Mouse (Mus musculus): ENCODE data around the gene Plpp7. TPM values are rescaled to one million over a fixed set of nuclear protein-coding genes. Genes with fewer than 3 reads are reported as not detected.

The Plpp7 gene
- polyA plus RNA-seq, 1 experiment, result 2.2 TPM

GRCm38 (mm10) chr2:32150135-32150534 lies 54.8 kb downstream of the Plpp7 start:
- H3K36me3 ChIP-seq (ENCODE audit: control insufficient read depth, insufficient read depth, low read length), result no peaks in the 10 kb centered on the region
- 80% methylated on average over 1 of the region's 1 CpGs for WGBS
- peaks cover 6% of the 10 kb centered on the region for H3K4me1 ChIP-seq (ENCODE audit: control insufficient read depth, insufficient read depth, insufficient read length, low read length)
- H3K27ac ChIP-seq (ENCODE audit: insufficient read depth, low read depth, low read length), result no peak overlapping the region
- H3K4me3 ChIP-seq (ENCODE audit: low read depth, low read length), result no peak overlapping the region
- no peak for TF ChIP-seq CTCF (IDR thresholded peaks at IDR 0.05; ENCODE audit: extremely low read depth, insufficient read length, insufficient replicate concordance, low read depth, low read length)
- TF ChIP-seq POLR2A (IDR thresholded peaks at IDR 0.05; ENCODE audit: low read depth, low read length), result no peak
- no peaks in the 10 kb centered on the region for H3K27me3 ChIP-seq (ENCODE audit: control insufficient read depth, insufficient read depth, low read length)

GRCm38 (mm10) chr2:32150562-32150923 lies 55.2 kb downstream of the Plpp7 start:
- TF ChIP-seq POLR2A (IDR thresholded peaks at IDR 0.05; ENCODE audit: low read depth, low read length) (no peak), CTCF (IDR thresholded peaks at IDR 0.05; ENCODE audit: extremely low read depth, insufficient read length, insufficient replicate concordance, low read depth, low read length) (no peak)

GRCm38 (mm10) chr2:32150924-32151659 lies 55.8 kb downstream of the Plpp7 start, which contains the start of gene Prrc2b:
TSS of gene Prrc2b (plus strand) at chr2:32151082.
- TF ChIP-seq CTCF (IDR thresholded peaks at IDR 0.05; ENCODE audit: extremely low read depth, insufficient read length, insufficient replicate concordance, low read depth, low read length), result 0 out of 2 replicates have a peak, but pooled peaks have one; percentile 12
- peak; percentile 44; the same call in 1 of the 2 replicates for TF ChIP-seq POLR2A (IDR thresholded peaks at IDR 0.05; ENCODE audit: low read depth, low read length)
- under 1% methylated on average over 82 of the region's 117 CpGs for WGBS
- H3K36me3 ChIP-seq (ENCODE audit: control insufficient read depth, insufficient read depth, low read length), result no peaks in the 10 kb centered on the region

More at GRCm38 (mm10) chr2:32150562-32150923, 55.2 kb downstream of the Plpp7 start:
- WGBS, result 11% methylated on average over 7 of the region's 7 CpGs
- peak overlapping the region; percentile 64 for H3K4me3 ChIP-seq (ENCODE audit: low read depth, low read length)
- H3K27ac ChIP-seq (ENCODE audit: insufficient read depth, low read depth, low read length), result no peak overlapping the region
- H3K36me3 ChIP-seq (ENCODE audit: control insufficient read depth, insufficient read depth, low read length), result no peaks in the 10 kb centered on the region
- peaks cover 7% of the 10 kb centered on the region for H3K4me1 ChIP-seq (ENCODE audit: control insufficient read depth, insufficient read depth, insufficient read length, low read length)
- H3K27me3 ChIP-seq (ENCODE audit: control insufficient read depth, insufficient read depth, low read length), result no peaks in the 10 kb centered on the region

GRCm38 (mm10) chr2:32151660-32152366 lies 56.5 kb downstream of the Plpp7 start:
- H3K27me3 ChIP-seq (ENCODE audit: control insufficient read depth, insufficient read depth, low read length), result no peaks in the 10 kb centered on the region
- under 1% methylated on average over 22 of the region's 22 CpGs for WGBS
- H3K4me1 ChIP-seq (ENCODE audit: control insufficient read depth, insufficient read depth, insufficient read length, low read length), result peaks cover 19% of the 10 kb centered on the region

More at GRCm38 (mm10) chr2:32150924-32151659, 55.8 kb downstream of the Plpp7 start, which contains the start of gene Prrc2b:
- H3K4me3 ChIP-seq (ENCODE audit: low read depth, low read length), result peak within 1 kb of the TSS; percentile 99
- peaks cover 12% of the 10 kb centered on the region for H3K4me1 ChIP-seq (ENCODE audit: control insufficient read depth, insufficient read depth, insufficient read length, low read length)
- H3K27ac ChIP-seq (ENCODE audit: insufficient read depth, low read depth, low read length), result peak within 1 kb of the TSS; percentile 29
- H3K27me3 ChIP-seq (ENCODE audit: control insufficient read depth, insufficient read depth, low read length), result no peaks in the 10 kb centered on the region

GRCm38 (mm10) chr2:32152367-32153034 lies 57.2 kb downstream of the Plpp7 start:
- peaks cover 22% of the 10 kb centered on the region for H3K4me1 ChIP-seq (ENCODE audit: control insufficient read depth, insufficient read depth, insufficient read length, low read length)
- WGBS, result 10% methylated on average over 12 of the region's 12 CpGs

More at GRCm38 (mm10) chr2:32151660-32152366, 56.5 kb downstream of the Plpp7 start:
- H3K4me3 ChIP-seq (ENCODE audit: low read depth, low read length), result peak overlapping the region; percentile 99
- peak overlapping the region; percentile 29 for H3K27ac ChIP-seq (ENCODE audit: insufficient read depth, low read depth, low read length)
- no peaks in the 10 kb centered on the region for H3K36me3 ChIP-seq (ENCODE audit: control insufficient read depth, insufficient read depth, low read length)
- TF ChIP-seq CTCF (IDR thresholded peaks at IDR 0.05; ENCODE audit: extremely low read depth, insufficient read length, insufficient replicate concordance, low read depth, low read length), result no peak
- TF ChIP-seq POLR2A (IDR thresholded peaks at IDR 0.05; ENCODE audit: low read depth, low read length), result no peak

GRCm38 (mm10) chr2:32153041-32153790 lies 57.9 kb downstream of the Plpp7 start:
- Histone ChIP-seq H3K4me3 (ENCODE audit: low read depth, low read length) (peak overlapping the region; percentile 99), H3K4me1 (ENCODE audit: control insufficient read depth, insufficient read depth, insufficient read length, low read length) (peaks cover 22% of the 10 kb centered on the region), H3K36me3 (ENCODE audit: control insufficient read depth, insufficient read depth, low read length) (no peaks in the 10 kb centered on the region), H3K27ac (ENCODE audit: insufficient read depth, low read depth, low read length) (peak overlapping the region; percentile 14; the same call in 1 of the 2 replicates), H3K27me3 (ENCODE audit: control insufficient read depth, insufficient read depth, low read length) (no peaks in the 10 kb centered on the region)
- TF ChIP-seq CTCF (IDR thresholded peaks at IDR 0.05; ENCODE audit: extremely low read depth, insufficient read length, insufficient replicate concordance, low read depth, low read length) (no peak), POLR2A (IDR thresholded peaks at IDR 0.05; ENCODE audit: low read depth, low read length) (no peak)
- WGBS, result 9% methylated on average over 13 of the region's 13 CpGs

More at GRCm38 (mm10) chr2:32152367-32153034, 57.2 kb downstream of the Plpp7 start:
- Histone ChIP-seq H3K27ac (ENCODE audit: insufficient read depth, low read depth, low read length) (peak overlapping the region; percentile 29), H3K36me3 (ENCODE audit: control insufficient read depth, insufficient read depth, low read length) (no peaks in the 10 kb centered on the region), H3K27me3 (ENCODE audit: control insufficient read depth, insufficient read depth, low read length) (no peaks in the 10 kb centered on the region), H3K4me3 (ENCODE audit: low read depth, low read length) (peak overlapping the region; percentile 99)
- TF ChIP-seq CTCF (IDR thresholded peaks at IDR 0.05; ENCODE audit: extremely low read depth, insufficient read length, insufficient replicate concordance, low read depth, low read length) (no peak), POLR2A (IDR thresholded peaks at IDR 0.05; ENCODE audit: low read depth, low read length) (no peak)
